Mouse (Mus musculus) E14TG2a.4 (cell line): ENCODE results near the gene Synpo2.
A peak's percentile ranks its signal among the peaks of the same experiment; 100 is the strongest.

Experiments
- H3K27me3 ChIP-seq: 2 replicates; pipeline ENCODE4 v1.6.1; 2014; ENCODE audit warnings: low read length, control low read depth; ENCODE audit not compliant: insufficient read depth
- H3K36me3 ChIP-seq: 2 replicates; pipeline ENCODE4 v1.6.1; 2014; ENCODE audit warnings: low read length, control low read depth; ENCODE audit not compliant: insufficient read depth
- H3K4me1 ChIP-seq: replicated peaks from 2 replicates; pipeline ENCODE4 v1.6.1; 2014; ENCODE audit warnings: low read depth, low read length, control low read depth
- H3K4me3 ChIP-seq: replicated peaks from 2 replicates; pipeline ENCODE4 v1.5.1; 2014; ENCODE audit warnings: mild to moderate bottlenecking, low read length
- H3K9me3 ChIP-seq: 2 replicates; pipeline ENCODE4 v1.6.1; 2014; ENCODE audit warnings: low read length, control low read depth
- CTCF ChIP-seq: conservative IDR thresholded peaks from 2 replicates; pipeline ENCODE4 v1.5.1; 2014; ENCODE audit warnings: low read length
- NANOG ChIP-seq: IDR thresholded peaks from 2 replicates; pipeline ENCODE4 v1.6.1; 2014; ENCODE audit warnings: borderline replicate concordance, low read length, mixed read lengths
- POU5F1 ChIP-seq: IDR thresholded peaks from 2 replicates; pipeline ENCODE4 v1.6.1; 2014; ENCODE audit warnings: low read length, borderline replicate concordance

The Synpo2 gene

GRCm38 (mm10) chr3:123256181-123257101, 20.5 kb upstream of the Synpo2 start:
- Histone ChIP-seq H3K9me3 (peaks cover 5% of the 10 kb centered on the region; the same call in 1 of the 2 replicates), H3K4me3 (peak overlapping the region; percentile 71), H3K27me3 (no peaks in the 10 kb centered on the region), H3K4me1 (peaks cover 31% of the 10 kb centered on the region), H3K36me3 (no peaks in the 10 kb centered on the region)
- TF ChIP-seq POU5F1 (no peak), CTCF (peak; percentile 35), NANOG (no peak)

GRCm38 (mm10) chr3:123245646-123246045, 9.7 kb upstream of the Synpo2 start:
- H3K9me3 ChIP-seq = no peaks in the 10 kb centered on the region
- H3K4me1 ChIP-seq = no peaks in the 10 kb centered on the region
- H3K4me3 ChIP-seq = no peak overlapping the region
- H3K36me3 ChIP-seq = no peaks in the 10 kb centered on the region
- TF ChIP-seq NANOG (no peak), CTCF (no peak), POU5F1 (no peak)
- no peaks in the 10 kb centered on the region for H3K27me3 ChIP-seq

- TF ChIP-seq CTCF (no peak), POU5F1 (no peak), NANOG (no peak)
- Histone ChIP-seq H3K27me3 (no peaks in the 10 kb centered on the region), H3K36me3 (no peaks in the 10 kb centered on the region), H3K4me3 (no peak overlapping the region), H3K9me3 (no peaks in the 10 kb centered on the region), H3K4me1 (no peaks in the 10 kb centered on the region)
These were observed 8.4 kb upstream of the Synpo2 start for GRCm38 (mm10) chr3:123244376-123244775.

- Histone ChIP-seq H3K9me3 (peaks cover 19% of the 10 kb centered on the region), H3K4me3 (no peak overlapping the region), H3K27me3 (peaks cover 17% of the 10 kb centered on the region), H3K4me1 (peaks cover 17% of the 10 kb centered on the region), H3K36me3 (no peaks in the 10 kb centered on the region)
- no peak for TF ChIP-seq CTCF
- no peak for TF ChIP-seq NANOG
- no peak for TF ChIP-seq POU5F1
These were observed 1.5 kb upstream of the Synpo2 start for GRCm38 (mm10) chr3:123237446-123237845.

GRCm38 (mm10) chr3:123237039-123237438, 1.1 kb upstream of the Synpo2 start:
- Histone ChIP-seq H3K4me3 (no peak overlapping the region), H3K36me3 (no peaks in the 10 kb centered on the region), H3K27me3 (peaks cover 17% of the 10 kb centered on the region), H3K4me1 (peaks cover 17% of the 10 kb centered on the region), H3K9me3 (peaks cover 19% of the 10 kb centered on the region)
- TF ChIP-seq NANOG = no peak

GRCm38 (mm10) chr3:123235495-123235894, 454 bp downstream of the Synpo2 start:
- H3K36me3 ChIP-seq = no peaks in the 10 kb centered on the region
- H3K27me3 ChIP-seq = peaks cover 17% of the 10 kb centered on the region
- TF ChIP-seq NANOG (no peak), CTCF (no peak), POU5F1 (no peak)
- H3K4me3 ChIP-seq = peak overlapping the region; percentile 75
- peaks cover 17% of the 10 kb centered on the region for H3K4me1 ChIP-seq
- peaks cover 28% of the 10 kb centered on the region for H3K9me3 ChIP-seq

- Histone ChIP-seq H3K36me3 (no peaks in the 10 kb centered on the region), H3K27me3 (peaks cover 17% of the 10 kb centered on the region), H3K4me3 (no peak overlapping the region), H3K4me1 (peaks cover 17% of the 10 kb centered on the region), H3K9me3 (peaks cover 28% of the 10 kb centered on the region)
- no peak; the same call in 1 of the 2 replicates for TF ChIP-seq CTCF
- TF ChIP-seq NANOG = no peak
- no peak for TF ChIP-seq POU5F1
These were observed 1.6 kb downstream of the Synpo2 start for GRCm38 (mm10) chr3:123234191-123234836.

- H3K36me3 ChIP-seq = no peaks in the 10 kb centered on the region
These were observed 4.3 kb downstream of the Synpo2 start for GRCm38 (mm10) chr3:123231639-123232038.

More at GRCm38 (mm10) chr3:123231639-123232038, 4.3 kb downstream of the Synpo2 start:
- peaks cover 11% of the 10 kb centered on the region for H3K9me3 ChIP-seq
- H3K27me3 ChIP-seq = peaks cover 13% of the 10 kb centered on the region
- no peak for TF ChIP-seq POU5F1
- TF ChIP-seq CTCF = no peak
- no peak for TF ChIP-seq NANOG
- peaks cover 12% of the 10 kb centered on the region for H3K4me1 ChIP-seq
- H3K4me3 ChIP-seq = no peak overlapping the region
